In the genomic region with DNA sequence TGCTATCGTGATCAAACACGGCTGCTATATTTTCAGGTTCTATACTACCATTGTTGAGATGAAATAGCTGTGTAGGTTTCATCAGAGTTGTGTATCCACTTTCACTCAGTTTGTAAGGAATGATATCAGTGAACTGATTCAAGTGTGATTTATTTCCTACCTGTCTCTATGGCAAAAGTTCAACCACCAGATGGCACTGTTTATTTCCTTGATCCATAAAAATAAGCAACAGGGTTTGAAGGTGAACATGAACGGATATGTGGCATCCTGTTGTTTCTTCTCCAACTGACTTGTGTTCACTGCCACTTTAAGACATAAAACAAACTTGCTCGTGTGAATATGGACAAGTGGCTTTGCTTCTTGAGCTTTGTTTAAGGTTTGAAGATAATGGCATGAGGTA, we compare ENCODE assay signal across 8 mouse cellular contexts.
DNase-seq lines count a peak whose midpoint lies in the region; ATAC-seq and TF ChIP-seq lines count a peak whose summit lies in the region.

No protein-coding gene starts in this region.

- H3K27me3 ChIP-seq in heart, postnatal 0 days (ENCODE audit: control insufficient read depth, insufficient read depth, low read length) = no peaks in the 10 kb centered on the region
- H3K27me3 ChIP-seq in neural tube, embryonic 14.5 days (ENCODE audit: control insufficient read depth, insufficient read depth, low read length) = no peaks in the 10 kb centered on the region
- H3K27me3 ChIP-seq in neural tube, embryonic 15.5 days (replicated peaks) = no peaks in the 10 kb centered on the region
- H3K27me3 ChIP-seq in intestine, embryonic 15.5 days (replicated peaks) = no peaks in the 10 kb centered on the region

- whole genome bisulfite sequencing in heart, postnatal 0 days = 39% methylated on average over 4 of the region's 4 CpGs
- WGBS in neural tube, embryonic 14.5 days = 60% methylated on average over 4 of the region's 4 CpGs
- 53% methylated on average over 4 of the region's 4 CpGs for WGBS in neural tube, embryonic 15.5 days
- WGBS in intestine, embryonic 15.5 days = 42% methylated on average over 4 of the region's 4 CpGs

- H3K9me3 ChIP-seq in heart, postnatal 0 days (replicated peaks; ENCODE audit: control insufficient read depth, low read length) = no peaks in the 10 kb centered on the region
- H3K9me3 ChIP-seq in neural tube, embryonic 14.5 days (ENCODE audit: control insufficient read depth, low read length) = no peaks in the 10 kb centered on the region
- no peaks in the 10 kb centered on the region for H3K9me3 ChIP-seq in neural tube, embryonic 15.5 days (replicated peaks)
- H3K9me3 ChIP-seq in intestine, embryonic 15.5 days = no peaks in the 10 kb centered on the region

- H3K4me1 ChIP-seq in heart, postnatal 0 days (ENCODE audit: control insufficient read depth, insufficient read depth) = no peaks in the 10 kb centered on the region
- H3K4me1 ChIP-seq in neural tube, embryonic 14.5 days (ENCODE audit: control insufficient read depth, insufficient read depth, low read length) = no peaks in the 10 kb centered on the region
- no peaks in the 10 kb centered on the region for H3K4me1 ChIP-seq in neural tube, embryonic 15.5 days
- H3K4me1 ChIP-seq in intestine, embryonic 15.5 days (replicated peaks) = no peaks in the 10 kb centered on the region

- TF ChIP-seq CTCF in heart, postnatal 0 days (IDR thresholded peaks at IDR 0.05; ENCODE audit: low read depth) = peak; percentile 70

- no peaks in the 10 kb centered on the region for H3K36me3 ChIP-seq in heart, postnatal 0 days (replicated peaks; ENCODE audit: control insufficient read depth, insufficient read depth, low read length)
- H3K36me3 ChIP-seq in neural tube, embryonic 14.5 days (ENCODE audit: control insufficient read depth, insufficient read depth, low read length) = no peaks in the 10 kb centered on the region
- no peaks in the 10 kb centered on the region for H3K36me3 ChIP-seq in neural tube, embryonic 15.5 days
- H3K36me3 ChIP-seq in intestine, embryonic 15.5 days = no peaks in the 10 kb centered on the region

- no peak for ATAC-seq in heart, postnatal 0 days (ENCODE audit: insufficient read depth, low read depth)
- 0 out of 2 replicates have a peak, but pooled peaks have one; percentile 41 for ATAC-seq in neural tube, embryonic 14.5 days (ENCODE audit: low read depth)
- no peak for ATAC-seq in neural tube, embryonic 15.5 days (ENCODE audit: low FRiP score)
- ATAC-seq in intestine, embryonic 15.5 days = no peak

- no peak overlapping the region for H3K9ac ChIP-seq in heart, postnatal 0 days (replicated peaks; ENCODE audit: low read depth, low read length)
- no peak overlapping the region for H3K9ac ChIP-seq in neural tube, embryonic 14.5 days (replicated peaks; ENCODE audit: low read depth, low read length)
- H3K9ac ChIP-seq in neural tube, embryonic 15.5 days (replicated peaks) = no peak overlapping the region
- H3K9ac ChIP-seq in intestine, embryonic 15.5 days = no peak overlapping the region

- no peak overlapping the region for H3K4me2 ChIP-seq in heart, postnatal 0 days (ENCODE audit: low read depth, low read length)
- H3K4me2 ChIP-seq in neural tube, embryonic 14.5 days (ENCODE audit: low read depth, low read length) = no peak overlapping the region
- no peak overlapping the region for H3K4me2 ChIP-seq in neural tube, embryonic 15.5 days
- H3K4me2 ChIP-seq in intestine, embryonic 15.5 days (replicated peaks) = no peak overlapping the region

- DNase-seq in heart, postnatal 0 days (ENCODE audit: low spot score) = no peak
- DNase-seq in heart, adult 11 months = no peak
- DNase-seq in embryo, embryonic 11.5 days (ENCODE audit: low read depth, low spot score) = peak; percentile 16
- DNase-seq in retina, postnatal 7 days (ENCODE audit: low read depth, low spot score) = peak; percentile 56
- DNase-seq in gastrocnemius, postnatal 4 days (ENCODE audit: low spot score in 2 of 2) = no peak

- H3K4me3 ChIP-seq in heart, postnatal 0 days (ENCODE audit: low read depth, low read length) = no peak overlapping the region
- H3K4me3 ChIP-seq in neural tube, embryonic 14.5 days (ENCODE audit: low read depth, low read length) = no peak overlapping the region
- H3K4me3 ChIP-seq in neural tube, embryonic 15.5 days (replicated peaks) = no peak overlapping the region
- no peak overlapping the region for H3K4me3 ChIP-seq in intestine, embryonic 15.5 days (replicated peaks)

- H3K27ac ChIP-seq in heart, postnatal 0 days (ENCODE audit: low read depth) = no peak overlapping the region
- H3K27ac ChIP-seq in neural tube, embryonic 14.5 days (ENCODE audit: low read depth, low read length) = no peak overlapping the region
- no peak overlapping the region for H3K27ac ChIP-seq in neural tube, embryonic 15.5 days (replicated peaks)
- no peak overlapping the region for H3K27ac ChIP-seq in intestine, embryonic 15.5 days

- no peak for TF ChIP-seq EP300 in heart, postnatal 0 days (IDR thresholded peaks at IDR 0.05; ENCODE audit: low read depth)

Comparison
In these comparisons a context has a peak if more than half of its experiments do, and no peak if none do; other contexts are left out.
1. DNase-seq: peak in embryo, embryonic 11.5 days (single experiment) and retina, postnatal 7 days (single experiment); none in heart, postnatal 0 days (single experiment), heart, adult 11 months (single experiment) and gastrocnemius, postnatal 4 days (0 of 2).